Mouse (Mus musculus) testis, adult 2 months (tissue): ENCODE measurements around the gene Zfp239. TPM values are rescaled to one million over a fixed set of nuclear protein-coding genes. Genes with fewer than 3 reads are reported as not detected.

Source experiments
- H3K27ac ChIP-seq: fragments of 200-500 bp; 2 replicates; pipeline ENCODE4 v1.5.1; 2012; ENCODE audit warnings: low read depth, low read length; ENCODE audit not compliant: control insufficient read depth, insufficient read depth
- H3K27me3 ChIP-seq: fragments of 200-500 bp; 2 replicates; pipeline ENCODE4 v1.6.1; 2012; ENCODE audit warnings: mild to moderate bottlenecking, low read length, moderate library complexity; ENCODE audit not compliant: control insufficient read depth, insufficient read depth
- H3K36me3 ChIP-seq: fragments of 200-500 bp; 2 replicates; pipeline ENCODE4 v1.6.1; 2012; ENCODE audit warnings: mild to moderate bottlenecking, low read length; ENCODE audit not compliant: control insufficient read depth, insufficient read depth
- H3K4me1 ChIP-seq: fragments of 200-500 bp; 2 replicates; pipeline ENCODE4 v1.6.1; 2012; ENCODE audit warnings: low read length; ENCODE audit not compliant: control insufficient read depth, insufficient read depth
- H3K4me3 ChIP-seq: fragments of 200-500 bp; 2 replicates; pipeline ENCODE4 v1.5.1; 2012; ENCODE audit warnings: low read depth, mild to moderate bottlenecking, low read length, moderate library complexity, mixed read lengths; ENCODE audit not compliant: control insufficient read depth
- CTCF ChIP-seq: fragments of 200-500 bp; IDR thresholded peaks from 2 replicates; pipeline ENCODE4 v1.5.1; 2012; ENCODE audit warnings: low read depth, mild to moderate bottlenecking, inconsistent platforms, low read length, moderate library complexity; ENCODE audit not compliant: control insufficient read depth, insufficient read depth, insufficient replicate concordance
- POLR2A ChIP-seq: fragments of 200-500 bp; IDR thresholded peaks from 2 replicates; pipeline ENCODE4 v1.6.1; 2012; ENCODE audit warnings: low read depth, mild to moderate bottlenecking, inconsistent platforms, low read length, moderate library complexity; ENCODE audit not compliant: control insufficient read depth
- polyA plus RNA-seq: library from polyadenylated mRNA; depleted of rRNA; stranded (reverse); fragments of >200 nt; gene quantifications from 2 replicates; pipeline ENCODE4 v1.2.3, GENCODE M21; 2012; rRNA removed

Gene Zfp239
- polyA plus RNA-seq, 1 experiment: 4.6 TPM

GRCm38 (mm10) chr6:117920659-117921640 is 59.0 kb downstream of the Zfp239 start:
- Histone ChIP-seq H3K4me3 (no peak overlapping the region), H3K4me1 (peaks cover 3% of the 10 kb centered on the region; the same call in 1 of the 2 replicates), H3K36me3 (peaks cover 1% of the 10 kb centered on the region), H3K27ac (no peak overlapping the region), H3K27me3 (no peaks in the 10 kb centered on the region)
- no peak for TF ChIP-seq CTCF
- TF ChIP-seq POLR2A: no peak

- Histone ChIP-seq H3K4me1 (no peaks in the 10 kb centered on the region; the same call in 1 of the 2 replicates), H3K36me3 (peaks cover 1% of the 10 kb centered on the region; the same call in 1 of the 2 replicates), H3K4me3 (no peak overlapping the region), H3K27me3 (no peaks in the 10 kb centered on the region), H3K27ac (no peak overlapping the region)
- no peak for TF ChIP-seq POLR2A
- TF ChIP-seq CTCF: no peak
These were observed 60.1 kb downstream of the Zfp239 start for GRCm38 (mm10) chr6:117922041-117922440.

Other genes with a start within 250 kb of the Zfp239 start
- gene Zfp637, start 20.9 kb upstream of the Zfp239 start, polyA plus RNA-seq: 6.0 and 8.6 TPM in 2 replicates
- gene Hnrnpf, start 38.2 kb downstream of the Zfp239 start, polyA plus RNA-seq: 286 and 325 TPM in 2 replicates
- gene Fxyd4, start 75.6 kb downstream of the Zfp239 start, polyA plus RNA-seq: 3.6 TPM in 1 of 2 replicates, not detected in the other
- 0.02 and 0.05 TPM in 2 replicates for gene Rasgef1a, start 149.3 kb downstream of the Zfp239 start, polyA plus RNA-seq